Mouse (Mus musculus): ENCODE data around the gene Trim3. TPM values are rescaled to one million over a fixed set of nuclear protein-coding genes. Genes with fewer than 3 reads are reported as not detected.

Gene Trim3
- total RNA-seq (2022), result 100 to 1,000 TPM; 130 to 148 (median 138) TPM

DNA sequence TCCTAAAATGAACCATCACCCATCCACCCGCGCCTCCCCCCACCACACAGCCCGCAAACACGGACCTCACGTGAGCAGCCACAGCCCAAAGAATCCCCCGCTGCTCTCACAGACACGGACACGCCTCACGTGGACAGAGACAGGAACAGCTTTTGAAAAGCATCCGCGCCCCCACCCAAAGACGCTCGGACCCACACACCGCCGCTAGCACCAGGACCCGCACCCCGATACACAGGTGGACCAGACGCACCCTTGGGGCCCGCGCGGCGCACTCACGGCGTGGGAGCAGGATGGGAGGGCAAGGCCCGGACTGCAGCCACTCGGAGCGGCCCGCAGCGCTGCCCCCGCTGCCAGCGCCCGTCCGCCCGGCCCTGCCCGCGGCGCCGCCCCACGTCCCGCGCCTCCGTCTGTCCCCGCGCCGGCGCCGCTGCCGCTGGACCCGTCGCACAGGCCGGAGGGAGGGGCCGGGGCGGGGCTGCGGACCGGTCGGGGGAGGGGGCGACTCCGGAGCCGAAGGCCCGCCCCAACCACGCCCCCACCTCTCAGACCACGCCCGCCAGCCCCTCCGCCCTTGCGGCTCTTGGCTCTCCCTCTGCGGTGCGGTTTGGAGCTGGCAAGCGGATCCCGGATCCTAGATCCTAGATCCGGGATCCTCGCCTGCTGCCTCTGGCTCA lies at the start of gene Trim3:
TSS of gene Trim3 (minus strand) at position 445 of the 674 bp plus-strand sequence.
- DNase-seq (ENCODE audit: low spot score in 2 of 2), result peak; percentile 86 to 88

- DNase-seq (ENCODE audit: low spot score in 2 of 2), result peak in 1 of 2 experiments; percentile 45
Measured at GRCm38 (mm10) chr7:105650639-105651435, 17.5 kb upstream of the Trim3 start, which contains the start of gene Dnhd1. Dnhd1 (plus strand) TSS chr7:105650827.

DNA sequence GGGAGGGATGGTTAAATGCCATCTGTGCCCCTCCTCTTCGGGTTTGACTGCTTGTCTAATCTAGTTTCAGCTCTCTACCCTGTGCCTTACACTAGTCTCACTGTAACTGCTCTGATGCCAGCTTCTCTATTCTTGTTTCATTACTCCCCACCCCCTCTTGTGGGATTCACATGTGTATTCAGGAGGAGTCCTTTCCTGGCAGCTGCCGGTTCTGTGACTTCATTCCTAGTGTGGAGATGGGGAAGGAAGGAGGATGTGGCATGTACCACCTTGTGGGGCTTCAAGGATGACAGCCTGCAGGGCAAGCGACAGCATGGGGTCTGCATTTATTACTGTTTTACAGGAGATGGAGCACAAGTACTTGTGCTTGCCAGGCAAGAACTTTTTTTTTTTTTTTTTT lies 8.6 kb upstream of the Trim3 start:
- DNase-seq (ENCODE audit: low spot score in 2 of 2), result no peak

DNA sequence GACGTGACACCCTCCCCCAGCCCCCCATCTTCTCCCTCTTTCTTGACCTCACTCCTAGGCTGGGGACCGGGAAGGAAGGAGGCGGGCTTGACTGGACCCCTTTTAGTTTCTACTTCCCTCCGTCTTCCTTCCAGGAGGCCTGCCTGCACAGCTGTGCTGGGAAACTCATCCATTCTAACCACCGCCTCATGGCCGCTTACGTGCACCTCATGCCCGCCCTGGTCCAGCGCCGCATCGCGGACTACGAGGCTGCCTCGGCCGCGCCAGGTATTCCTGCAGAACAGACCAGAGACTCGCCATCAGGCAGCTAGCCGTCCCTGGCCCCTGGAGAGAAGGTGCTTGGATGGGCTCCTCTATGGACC lies 7.5 kb upstream of the Trim3 start:
- peak in 1 of 2 experiments; percentile 29 for DNase-seq (ENCODE audit: low spot score in 2 of 2)

- DNase-seq (ENCODE audit: low spot score in 2 of 2), result peak; percentile 97 to 98
Measured at GRCm38 (mm10) chr7:105640233-105640893, 7.0 kb upstream of the Trim3 start, which contains the start of the genes Arfip2 and Gm45799. Arfip2 (minus strand) TSS chr7:105640416. Gm45799 (plus strand) TSS chr7:105640552.

DNA sequence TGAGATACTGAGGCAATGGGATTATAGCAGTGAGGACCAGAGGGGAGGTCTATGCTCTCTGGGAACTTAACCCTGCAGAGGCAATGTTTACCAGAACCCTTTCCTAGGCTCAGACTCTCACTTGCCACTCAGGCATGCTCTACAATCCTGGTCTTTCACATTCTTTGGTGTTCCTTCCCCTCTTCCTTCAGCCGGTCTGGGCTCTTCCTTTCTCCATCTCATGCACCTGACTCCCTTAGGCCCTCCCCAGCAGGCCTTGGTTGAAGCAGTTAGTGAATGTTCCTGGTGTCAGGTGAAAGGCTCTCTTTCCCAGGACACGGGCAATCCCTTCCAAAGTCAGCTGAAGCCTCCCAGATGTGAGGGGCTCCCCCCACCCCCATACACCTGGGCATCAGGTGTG lies 6.4 kb upstream of the Trim3 start, which contains the start of gene Timm10b:
TSS of gene Timm10b (plus strand) at position 301 of the 400 bp plus-strand sequence.
- DNase-seq (ENCODE audit: low spot score in 2 of 2), result no peak

GRCm38 (mm10) chr7:105639304-105639703 lies 5.9 kb upstream of the Trim3 start:
- no peak for DNase-seq (ENCODE audit: low spot score in 2 of 2)

- DNase-seq (ENCODE audit: low spot score in 2 of 2), result no peak
Measured at GRCm38 (mm10) chr7:105638776-105639175, 5.4 kb upstream of the Trim3 start.

- no peak for DNase-seq (ENCODE audit: low spot score in 2 of 2)
Measured at GRCm38 (mm10) chr7:105635726-105636125, 2.4 kb upstream of the Trim3 start.

GRCm38 (mm10) chr7:105634272-105634920 lies 1.0 kb upstream of the Trim3 start:
- no peak for DNase-seq (ENCODE audit: low spot score in 2 of 2)

- DNase-seq (ENCODE audit: low spot score in 2 of 2), result no peak
Measured at GRCm38 (mm10) chr7:105633801-105634135, 397 bp upstream of the Trim3 start.

- DNase-seq (ENCODE audit: low spot score in 2 of 2), result no peak
Measured at GRCm38 (mm10) chr7:105632551-105632972, 809 bp downstream of the Trim3 start.

DNA sequence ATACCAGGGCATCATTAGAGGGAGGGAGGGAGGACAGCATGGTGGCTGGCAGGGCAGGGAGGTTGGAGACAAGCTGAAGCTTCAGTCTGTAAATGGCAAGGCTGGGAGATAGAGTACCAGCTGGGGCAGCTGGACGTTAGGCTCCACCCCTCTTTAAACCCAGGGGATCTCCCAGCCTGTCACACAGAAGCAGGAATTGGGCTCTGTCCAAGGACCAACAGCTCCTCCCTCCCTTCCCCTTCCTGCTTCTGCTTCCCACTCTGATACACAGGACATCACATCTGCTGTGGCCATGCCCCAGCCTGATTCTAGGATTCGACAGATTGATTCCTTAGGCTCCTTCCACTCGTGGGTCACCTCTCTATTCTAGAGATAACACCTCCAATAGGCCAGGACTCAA lies 4.7 kb downstream of the Trim3 start:
- peak; percentile 49 to 62 for DNase-seq (ENCODE audit: low spot score in 2 of 2)

GRCm38 (mm10) chr7:105625397-105625796 lies 8.0 kb downstream of the Trim3 start:
- no peak for DNase-seq (ENCODE audit: low spot score in 2 of 2)

DNA sequence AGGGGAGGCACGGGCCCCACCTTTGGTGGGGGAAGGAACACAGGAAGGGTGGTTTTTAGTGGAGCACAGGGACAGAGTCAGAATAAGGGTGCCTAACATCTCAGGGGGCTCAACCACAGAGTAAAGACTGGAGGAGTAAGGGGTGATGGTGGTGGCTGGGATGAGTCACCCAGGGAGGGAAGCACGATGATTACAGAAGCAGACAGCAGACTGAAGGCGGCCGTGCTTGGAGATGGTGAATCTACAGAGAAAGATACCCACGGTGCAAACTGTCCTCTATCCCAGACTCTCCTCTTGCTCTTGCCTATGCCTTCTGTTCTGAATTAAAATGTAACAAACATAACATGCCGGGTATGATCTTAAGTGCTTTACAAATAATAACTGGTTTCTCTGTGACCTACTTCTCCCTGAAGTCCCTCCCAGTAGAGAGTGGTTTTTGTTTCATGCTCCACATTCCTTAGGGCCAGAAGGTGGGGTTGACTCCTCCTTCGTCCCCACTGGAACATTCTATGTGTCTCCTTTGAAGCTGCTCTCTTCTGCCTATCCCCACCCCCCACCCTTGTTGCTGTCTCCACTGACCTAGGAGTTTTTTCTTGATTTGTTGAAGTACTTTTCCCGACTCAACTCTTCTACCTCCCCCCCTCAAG lies 11.6 kb downstream of the Trim3 start:
- no peak for DNase-seq (ENCODE audit: low spot score in 2 of 2)

DNA sequence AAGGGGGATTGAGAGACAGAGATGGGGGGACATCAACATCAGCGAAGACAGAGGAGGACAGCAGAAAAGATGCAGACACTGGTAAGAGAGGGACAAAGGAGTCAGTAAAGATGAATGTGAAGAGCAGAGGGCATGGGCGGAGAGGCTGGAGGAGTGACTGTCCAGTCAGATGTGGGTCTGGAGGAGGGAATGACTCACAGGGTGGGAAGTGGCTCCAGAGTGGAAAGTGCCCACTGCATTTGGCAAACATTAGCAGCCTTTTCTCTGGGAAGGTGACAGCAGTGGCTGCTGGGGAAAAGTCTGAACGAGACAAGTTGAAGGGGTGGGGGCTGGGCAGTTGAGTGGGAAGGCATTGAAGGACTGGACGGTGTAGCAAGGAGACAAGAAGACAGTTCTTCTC lies 12.3 kb downstream of the Trim3 start:
- DNase-seq (ENCODE audit: low spot score in 2 of 2), result no peak

- no peak for DNase-seq (ENCODE audit: low spot score in 2 of 2)
Measured at GRCm38 (mm10) chr7:105619701-105620100, 13.7 kb downstream of the Trim3 start.

DNA sequence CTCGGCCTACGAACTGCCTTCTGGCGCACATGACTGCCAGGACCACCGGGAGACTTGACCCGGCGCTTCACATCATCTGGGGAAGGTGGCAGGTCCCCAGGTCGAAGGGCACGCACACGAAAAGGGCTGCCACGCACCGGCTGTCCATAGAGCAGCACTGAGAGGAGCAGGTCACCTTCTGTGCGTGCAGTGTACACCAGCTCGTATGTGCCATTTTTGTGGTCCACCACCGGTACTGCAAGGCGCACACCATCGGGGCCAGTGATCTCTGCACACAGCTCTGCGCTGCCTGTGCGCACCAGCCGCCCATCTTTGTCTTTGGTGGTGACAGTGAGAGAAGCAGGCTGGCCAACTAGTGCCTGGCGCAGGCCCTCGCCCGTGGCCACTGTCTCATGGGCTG lies 15.6 kb downstream of the Trim3 start:
- DNase-seq (ENCODE audit: low spot score in 2 of 2), result no peak

DNA sequence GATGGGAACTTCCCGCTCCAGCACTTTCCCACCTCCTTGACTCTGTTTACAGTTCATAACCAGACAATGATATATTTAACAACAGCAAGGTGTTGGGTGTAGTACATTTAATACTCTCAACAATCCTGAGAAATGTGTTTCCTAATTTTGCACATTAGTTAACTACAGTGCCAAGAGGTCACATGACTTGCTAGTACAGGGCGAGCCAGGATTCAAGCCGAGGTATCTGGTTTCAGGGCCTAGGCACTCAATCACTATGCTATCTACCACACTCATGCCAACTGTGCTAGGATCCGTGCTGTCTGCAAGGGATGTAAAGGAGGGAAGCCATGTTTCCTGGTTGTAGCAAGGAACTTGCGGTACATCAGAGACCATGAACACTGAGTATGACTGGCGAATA lies 16.8 kb downstream of the Trim3 start:
- DNase-seq (ENCODE audit: low spot score in 2 of 2), result no peak

- DNase-seq (ENCODE audit: low spot score in 2 of 2), result no peak
Measured at GRCm38 (mm10) chr7:105615720-105616119, 17.7 kb downstream of the Trim3 start.

DNA sequence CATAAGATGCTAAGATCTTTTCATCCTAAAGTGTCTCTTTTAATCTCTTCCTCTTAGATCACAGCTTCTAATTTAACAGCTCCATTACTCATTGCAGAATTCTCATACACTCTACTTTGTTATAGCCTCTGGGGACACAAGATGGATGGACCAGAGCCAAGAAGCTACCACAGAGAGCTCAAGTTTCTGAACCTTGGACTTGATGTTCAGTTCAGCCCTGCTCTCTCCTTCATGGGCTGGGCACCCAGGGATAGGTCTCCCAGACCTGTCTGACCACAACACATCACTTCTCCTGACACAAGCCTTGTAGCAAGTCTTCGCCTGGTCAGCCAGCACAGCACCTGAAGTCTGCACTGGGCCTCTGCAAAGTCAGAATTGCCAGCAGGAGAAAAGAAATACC lies 19.0 kb downstream of the Trim3 start:
- no peak for DNase-seq (ENCODE audit: low spot score in 2 of 2)
